Mouse (Mus musculus) erythroblast, embryonic 14.5 days (primary cell): ENCODE results near the gene Capn15. TPM values are rescaled to one million over a fixed set of nuclear protein-coding genes. Genes with fewer than 3 reads are reported as not detected.

Experiments used
- H3K27me3 ChIP-seq: 2 replicates; pipeline ENCODE4 v1.6.1; 2012; ENCODE audit warnings: inconsistent platforms; ENCODE audit not compliant: control insufficient read depth
- H3K36me3 ChIP-seq: 2 replicates; pipeline ENCODE4 v1.6.1; 2012; ENCODE audit warnings: mild to moderate bottlenecking, inconsistent platforms; ENCODE audit not compliant: control insufficient read depth
- H3K4me1 ChIP-seq: 2 replicates; pipeline ENCODE4 v1.6.1; 2012; ENCODE audit warnings: inconsistent platforms; ENCODE audit not compliant: control insufficient read depth
- H3K4me3 ChIP-seq: replicated peaks from 2 replicates; pipeline ENCODE3; 2012; ENCODE audit warnings: moderate library complexity, mild to moderate bottlenecking, inconsistent platforms
- H3K9me3 ChIP-seq: 2 replicates; pipeline ENCODE4 v1.6.1; 2012; ENCODE audit warnings: low read length, inconsistent platforms, mixed read lengths; ENCODE audit not compliant: control insufficient read depth
- GATA1 ChIP-seq: IDR thresholded peaks from 2 replicates; pipeline ENCODE4 v1.6.1; 2012; ENCODE audit warnings: low read length, inconsistent platforms, mixed read lengths
- TAL1 ChIP-seq: IDR thresholded peaks from 3 replicates; pipeline ENCODE4 v1.6.1; 2012; ENCODE audit warnings: low read length, inconsistent platforms, mixed read lengths
- polyA plus RNA-seq: library from polyadenylated mRNA; stranded (reverse); fragments of >175 nt; gene quantifications from 2 replicates; pipeline ENCODE4 v1.2.3, GENCODE M21; 2012

The Capn15 gene
- polyA plus RNA-seq, 1 experiment = 6.3 TPM

GRCm38 (mm10) chr17:25982913-25983312 is 2.7 kb downstream of the Capn15 start:
- Histone ChIP-seq H3K36me3 (peaks cover 54% of the 10 kb centered on the region), H3K4me3 (no peak overlapping the region), H3K27me3 (peaks cover 15% of the 10 kb centered on the region), H3K4me1 (peaks cover 79% of the 10 kb centered on the region), H3K9me3 (no peaks in the 10 kb centered on the region)
- TF ChIP-seq GATA1 (no peak), TAL1 (no peak)

DNA sequence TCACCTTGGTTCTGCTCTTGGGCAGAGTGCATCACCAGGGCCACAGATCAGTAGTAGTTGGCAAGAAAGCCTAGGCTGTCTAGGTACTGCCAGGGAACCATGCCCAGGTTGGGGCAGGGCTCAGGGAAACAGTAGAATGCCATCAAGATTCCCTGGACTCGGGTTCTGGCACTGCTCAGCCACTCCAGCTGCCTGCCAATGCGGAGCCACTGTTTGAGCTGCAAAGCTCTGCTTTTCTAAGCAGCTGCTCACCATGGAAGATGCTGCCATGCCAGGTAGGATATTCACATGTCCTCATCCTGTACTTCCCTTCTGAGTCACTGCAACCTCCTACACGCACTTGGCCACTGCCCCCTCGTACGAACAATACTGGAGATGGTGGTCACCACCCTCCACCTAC is 4.7 kb downstream of the Capn15 start:
- Histone ChIP-seq H3K9me3 (no peaks in the 10 kb centered on the region), H3K4me3 (no peak overlapping the region), H3K36me3 (peaks cover 62% of the 10 kb centered on the region), H3K4me1 (peaks cover 90% of the 10 kb centered on the region), H3K27me3 (peaks cover 4% of the 10 kb centered on the region)
- TF ChIP-seq TAL1 (no peak), GATA1 (no peak)

DNA sequence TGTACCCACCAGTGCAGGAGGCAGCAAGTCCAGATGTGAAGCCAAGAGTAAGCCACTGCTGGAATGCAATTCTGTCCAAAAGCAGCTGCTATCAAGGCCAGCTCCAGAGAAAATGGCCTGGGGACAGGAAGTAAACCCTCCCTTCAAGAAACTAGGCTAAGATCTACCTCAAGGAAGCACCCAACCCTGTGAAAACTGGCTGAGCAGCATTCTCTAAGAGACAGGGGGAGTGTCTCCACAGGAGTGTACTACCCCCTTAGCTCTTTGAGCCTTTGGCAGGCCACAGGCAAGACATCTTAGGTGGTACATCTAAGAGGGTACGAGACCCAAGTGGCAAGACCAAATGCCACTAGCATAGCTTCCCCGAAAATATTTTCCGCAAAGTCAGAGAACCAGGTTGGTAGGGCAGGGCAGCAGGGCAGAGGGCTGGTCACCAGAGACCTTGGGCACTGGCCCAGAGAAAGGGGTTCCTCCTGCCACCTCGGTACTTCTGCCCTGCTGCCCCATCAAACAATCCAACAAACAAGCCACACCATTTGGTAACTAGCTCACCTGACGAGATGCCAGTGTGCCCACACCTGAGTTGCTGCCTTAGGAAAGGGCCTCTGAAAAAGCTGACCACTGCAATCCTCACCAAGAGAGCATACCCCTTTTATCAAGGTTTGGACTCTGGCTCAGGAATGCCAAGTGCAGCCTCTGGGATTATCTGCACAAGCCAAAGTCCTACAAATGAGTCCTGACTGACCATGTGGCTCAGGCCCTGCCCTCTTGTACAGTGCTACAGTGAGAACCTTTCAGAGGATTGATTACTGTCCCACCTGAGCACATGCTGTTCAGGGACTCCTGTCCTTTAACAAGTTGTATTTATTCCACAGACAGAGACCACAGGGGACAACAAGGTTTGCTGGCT is 5.5 kb downstream of the Capn15 start:
- no peaks in the 10 kb centered on the region for H3K27me3 ChIP-seq
- peaks cover 83% of the 10 kb centered on the region for H3K4me1 ChIP-seq
- H3K4me3 ChIP-seq = no peak overlapping the region
- TF ChIP-seq GATA1 (no peak), TAL1 (no peak)
- H3K36me3 ChIP-seq = peaks cover 66% of the 10 kb centered on the region
- H3K9me3 ChIP-seq = no peaks in the 10 kb centered on the region

DNA sequence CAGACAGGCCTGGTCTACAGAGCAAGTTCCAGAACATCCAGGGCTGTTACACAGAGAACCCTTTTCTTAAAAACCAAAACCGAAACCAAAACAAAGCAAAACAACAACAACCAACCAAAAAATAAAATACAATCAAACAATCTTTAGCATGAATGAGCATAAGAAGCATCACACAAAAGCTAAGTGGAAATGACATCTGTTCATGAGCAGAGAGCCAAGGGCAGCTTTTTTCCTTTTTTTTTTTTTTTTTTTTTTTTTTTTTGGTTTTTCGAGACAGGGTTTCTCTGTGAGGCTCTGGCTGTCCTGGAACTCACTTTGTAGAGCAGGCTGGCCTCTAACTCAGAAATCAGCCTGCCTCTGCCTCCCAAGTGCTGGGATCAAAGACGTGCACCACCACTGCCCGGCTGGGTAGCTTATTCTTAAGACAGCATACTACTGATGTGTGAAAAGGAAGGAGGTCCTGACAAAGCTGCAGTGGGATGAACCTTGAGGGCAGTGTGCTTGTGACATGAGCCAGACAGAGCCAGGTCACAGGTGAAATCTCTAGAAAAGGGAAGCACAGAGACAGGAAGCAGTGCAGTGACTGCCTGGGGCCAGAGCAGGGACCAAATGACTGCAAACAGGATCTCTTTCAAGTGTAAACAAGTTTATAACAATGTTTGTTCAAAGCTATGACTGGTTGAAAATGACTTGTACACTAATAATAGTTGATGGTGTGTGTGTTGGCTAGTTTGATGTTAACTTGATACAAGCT is 14.5 kb downstream of the Capn15 start:
- H3K9me3 ChIP-seq = no peaks in the 10 kb centered on the region
- TF ChIP-seq TAL1 = no peak
- TF ChIP-seq GATA1 = no peak

GRCm38 (mm10) chr17:25970448-25970847 is 15.1 kb downstream of the Capn15 start:
- peaks cover 67% of the 10 kb centered on the region for H3K4me1 ChIP-seq
- TF ChIP-seq GATA1 = no peak
- no peak for TF ChIP-seq TAL1
- no peaks in the 10 kb centered on the region for H3K9me3 ChIP-seq
- H3K27me3 ChIP-seq = no peaks in the 10 kb centered on the region
- peaks cover 67% of the 10 kb centered on the region for H3K36me3 ChIP-seq
- H3K4me3 ChIP-seq = no peak overlapping the region

More for the DNA sequence above, 14.5 kb downstream of the Capn15 start:
- Histone ChIP-seq H3K36me3 (peaks cover 65% of the 10 kb centered on the region), H3K4me3 (no peak overlapping the region), H3K4me1 (peaks cover 69% of the 10 kb centered on the region), H3K27me3 (no peaks in the 10 kb centered on the region)

GRCm38 (mm10) chr17:25968176-25968575 is 17.4 kb downstream of the Capn15 start:
- Histone ChIP-seq H3K4me3 (no peak overlapping the region), H3K27me3 (no peaks in the 10 kb centered on the region), H3K4me1 (peaks cover 83% of the 10 kb centered on the region), H3K9me3 (no peaks in the 10 kb centered on the region), H3K36me3 (peaks cover 79% of the 10 kb centered on the region)
- TF ChIP-seq TAL1 (no peak), GATA1 (no peak)

DNA sequence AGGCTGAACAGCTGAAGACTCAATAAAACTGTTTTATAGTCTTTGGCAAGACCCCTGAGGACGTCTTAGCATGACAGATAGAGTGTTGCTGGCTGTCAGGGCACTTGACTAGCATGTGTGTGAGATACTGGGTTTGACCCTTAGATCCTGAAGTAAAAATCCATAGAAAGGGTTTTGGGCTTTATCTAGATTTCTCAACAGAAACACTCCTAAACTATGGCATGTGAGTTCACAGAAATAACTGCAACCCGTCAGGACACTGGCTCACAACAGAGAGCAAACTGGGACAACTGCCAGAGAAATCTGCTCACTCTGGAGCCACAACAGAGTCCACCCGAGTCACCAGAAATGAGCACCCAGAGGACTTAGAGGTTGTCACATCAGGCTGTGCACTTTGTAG is 17.9 kb downstream of the Capn15 start:
- H3K9me3 ChIP-seq = no peaks in the 10 kb centered on the region
- H3K4me3 ChIP-seq = no peak overlapping the region
- H3K36me3 ChIP-seq = peaks cover 79% of the 10 kb centered on the region
- H3K27me3 ChIP-seq = no peaks in the 10 kb centered on the region
- no peak for TF ChIP-seq GATA1
- no peak for TF ChIP-seq TAL1
- peaks cover 83% of the 10 kb centered on the region for H3K4me1 ChIP-seq

GRCm38 (mm10) chr17:25964271-25964670 is 21.3 kb downstream of the Capn15 start:
- no peaks in the 10 kb centered on the region for H3K27me3 ChIP-seq
- H3K36me3 ChIP-seq = peaks cover 93% of the 10 kb centered on the region
- peaks cover 92% of the 10 kb centered on the region for H3K4me1 ChIP-seq
- TF ChIP-seq GATA1 = no peak
- TF ChIP-seq TAL1 = no peak
- H3K4me3 ChIP-seq = no peak overlapping the region
- no peaks in the 10 kb centered on the region for H3K9me3 ChIP-seq

DNA sequence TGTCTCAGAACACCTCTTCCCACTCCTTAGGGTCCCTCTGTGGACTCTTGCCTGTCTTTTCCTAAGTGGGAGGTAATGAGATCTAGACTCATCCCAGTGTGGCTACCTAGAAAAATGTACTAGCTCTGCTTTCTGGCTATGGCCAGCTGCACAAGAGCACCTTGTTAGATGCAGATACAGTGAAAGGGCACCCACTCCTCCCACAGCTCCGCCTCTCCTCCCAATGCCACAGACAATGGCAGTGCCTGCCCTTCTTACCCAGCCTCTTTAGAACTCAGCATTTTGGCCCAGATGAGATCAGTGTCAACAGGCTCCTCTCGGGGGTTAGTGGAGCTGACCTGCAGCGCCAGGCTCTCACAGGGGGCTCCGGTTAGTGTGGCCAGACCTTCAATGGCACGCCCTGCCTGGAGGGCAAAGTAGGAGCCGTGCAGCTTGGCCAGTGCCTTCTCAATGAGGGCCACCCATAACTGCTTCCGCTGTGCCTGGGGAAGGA is 23.1 kb downstream of the Capn15 start:
- H3K4me1 ChIP-seq = peaks cover 90% of the 10 kb centered on the region

More for the DNA sequence above, 23.1 kb downstream of the Capn15 start:
- Histone ChIP-seq H3K36me3 (peaks cover 97% of the 10 kb centered on the region), H3K4me3 (peak overlapping the region; percentile 75), H3K9me3 (no peaks in the 10 kb centered on the region), H3K27me3 (no peaks in the 10 kb centered on the region)
- TF ChIP-seq GATA1 = no peak
- TF ChIP-seq TAL1 = no peak
